Mouse (Mus musculus) spleen, adult 18-20 months (tissue): ENCODE results near the gene Cul4a.
"Not testable (repeated sequence)": the region's sequence is repeated elsewhere in the genome, so short reads cannot be mapped to it uniquely, and the experiment has no call there.

Experiments
- DNase-seq, 2 experiments: peaks; one replicate each; pipeline ENCODE4 v3.0.0; 2022; ENCODE audit warnings: mixed read lengths in 2 of 2

The Cul4a gene

DNA sequence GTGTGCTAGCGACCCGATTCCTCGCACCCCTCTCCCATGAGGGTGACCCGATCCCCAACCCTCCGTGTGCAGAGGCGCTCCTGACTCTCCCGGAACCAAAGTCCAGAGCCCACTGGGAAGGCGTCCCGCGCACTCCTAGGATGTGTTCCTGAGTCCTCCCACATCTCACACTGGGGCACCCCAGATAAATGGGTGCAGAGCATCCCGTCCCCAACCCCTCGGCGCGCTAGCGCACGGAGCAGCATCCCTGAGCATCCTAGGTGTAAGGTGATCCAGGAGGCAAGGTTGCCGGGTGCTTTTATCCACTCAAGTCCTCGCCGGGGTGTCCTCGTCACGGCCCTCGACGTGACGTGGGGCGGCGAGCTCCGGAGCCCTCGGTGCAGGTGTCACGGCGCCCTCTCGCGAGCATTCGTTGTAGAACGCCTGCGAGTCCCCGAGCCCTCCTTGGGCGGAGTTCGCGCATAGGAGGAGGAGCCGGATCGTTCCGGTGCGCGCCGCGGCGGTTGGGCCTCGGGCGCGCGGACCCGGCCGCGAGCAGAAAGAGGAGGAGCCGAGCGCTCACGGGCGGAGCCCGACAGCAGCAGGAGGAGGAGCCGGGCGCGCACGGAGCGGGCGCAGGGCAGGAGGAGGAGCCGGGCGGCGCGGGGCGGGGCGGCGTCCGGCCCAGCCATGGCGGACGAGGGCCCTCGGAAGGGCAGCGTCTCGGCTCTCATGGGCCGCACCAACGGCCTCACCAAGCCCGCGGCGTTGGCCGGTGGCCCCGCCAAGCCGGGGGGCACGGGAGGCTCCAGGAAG, at the start of gene Cul4a, which contains the start of gene Pcid2:
TSS of gene Cul4a (plus strand) at position 535 of the 795 bp plus-strand sequence.
TSS of gene Pcid2 (minus strand) at position 373 of the 795 bp plus-strand sequence.
- DNase-seq: peak; percentile 94

DNA sequence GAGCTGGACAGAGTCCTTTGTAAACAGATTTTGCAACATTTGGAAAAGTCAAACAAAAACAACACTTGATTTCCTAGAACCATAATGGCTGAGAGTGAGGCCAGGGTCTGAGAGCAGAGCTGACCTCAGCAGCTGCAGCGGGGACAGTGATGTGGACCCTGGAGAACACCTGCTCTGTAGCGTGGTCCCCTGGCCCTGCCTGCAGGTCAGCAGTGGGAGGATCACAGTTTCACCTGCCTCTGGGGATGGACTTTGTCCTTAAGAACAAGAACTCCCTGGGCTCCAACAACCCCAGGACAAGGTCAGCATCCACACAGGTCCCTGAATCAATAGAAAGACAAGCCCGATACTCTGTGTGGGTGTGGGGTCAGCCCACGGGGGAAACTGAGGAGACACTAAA, 48.1 kb upstream of the Cul4a start:
- DNase-seq: no peak

DNA sequence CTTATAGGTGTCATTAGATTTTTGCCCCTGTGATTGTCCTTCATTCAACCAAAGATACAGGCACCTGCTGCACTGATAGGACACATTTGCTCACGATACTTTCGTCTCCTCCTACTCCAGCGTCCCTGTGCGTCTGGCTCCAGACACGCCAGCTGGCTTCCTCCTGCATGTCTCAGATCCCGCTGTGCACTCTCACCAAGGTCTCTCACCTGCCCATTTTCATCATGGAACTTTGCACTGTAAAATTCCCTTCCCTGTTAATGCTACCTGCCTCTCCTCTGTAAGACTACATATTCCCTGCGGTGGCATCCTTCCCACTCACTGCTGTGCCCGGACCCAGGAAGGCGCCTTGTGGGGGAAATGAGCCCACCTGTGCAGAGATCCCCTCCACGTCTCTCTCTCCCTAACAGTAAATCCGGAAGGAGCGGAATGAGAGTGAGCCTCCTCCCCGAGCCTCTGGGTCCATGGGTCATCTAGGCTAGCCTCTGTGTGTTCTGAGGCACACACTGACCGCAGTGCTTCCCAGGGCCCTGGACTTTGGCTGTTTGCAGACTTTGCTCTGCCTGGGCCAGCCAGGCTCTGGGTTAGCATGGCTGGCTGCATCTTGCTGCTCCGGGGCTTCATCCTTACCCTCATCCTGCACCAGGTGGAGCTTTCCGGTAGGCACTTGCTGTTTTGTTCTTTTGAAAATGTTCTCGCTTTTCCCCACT, 44.8 kb upstream of the Cul4a start, which contains the start of gene Proz:
TSS of gene Proz (plus strand) at position 474 of the 710 bp plus-strand sequence.
- DNase-seq: no peak

DNA sequence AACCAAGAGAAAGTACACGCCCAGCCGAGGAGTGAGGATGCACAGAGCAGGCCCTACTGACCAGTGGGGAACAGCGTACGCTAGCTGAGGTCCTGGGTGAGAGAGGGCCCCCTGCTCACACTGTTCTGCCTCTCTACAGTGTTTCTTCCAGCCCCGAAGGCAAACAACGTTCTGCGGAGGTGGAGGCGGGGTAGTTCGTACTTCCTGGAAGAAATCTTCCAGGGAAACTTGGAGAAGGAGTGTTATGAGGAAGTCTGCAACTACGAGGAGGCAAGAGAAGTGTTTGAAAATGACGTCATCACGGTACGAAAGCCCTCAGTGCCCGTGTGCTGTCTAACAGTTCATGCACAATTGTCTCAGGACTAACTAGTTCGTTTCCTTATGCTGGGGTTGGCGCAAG, 42.3 kb upstream of the Cul4a start:
- DNase-seq: no peak

DNA sequence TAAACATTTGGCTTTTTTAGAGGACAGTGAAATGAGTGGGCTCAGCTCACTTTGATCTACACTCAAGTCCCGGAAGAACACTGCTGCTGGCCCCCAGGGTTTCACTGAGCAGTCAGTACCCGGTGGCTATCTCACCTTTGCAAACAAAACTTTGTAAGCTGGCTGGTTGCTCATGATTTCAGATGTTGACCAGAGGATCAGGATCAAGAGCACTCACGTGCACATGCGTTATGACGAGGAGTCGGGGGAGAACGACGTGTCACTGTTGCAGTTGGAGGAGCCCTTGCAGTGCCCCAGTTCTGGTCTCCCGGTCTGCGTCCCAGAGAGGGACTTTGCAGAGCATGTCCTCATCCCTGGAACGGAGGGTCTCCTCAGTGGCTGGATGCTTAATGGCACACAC, 32.2 kb upstream of the Cul4a start:
- DNase-seq: no peak

DNA sequence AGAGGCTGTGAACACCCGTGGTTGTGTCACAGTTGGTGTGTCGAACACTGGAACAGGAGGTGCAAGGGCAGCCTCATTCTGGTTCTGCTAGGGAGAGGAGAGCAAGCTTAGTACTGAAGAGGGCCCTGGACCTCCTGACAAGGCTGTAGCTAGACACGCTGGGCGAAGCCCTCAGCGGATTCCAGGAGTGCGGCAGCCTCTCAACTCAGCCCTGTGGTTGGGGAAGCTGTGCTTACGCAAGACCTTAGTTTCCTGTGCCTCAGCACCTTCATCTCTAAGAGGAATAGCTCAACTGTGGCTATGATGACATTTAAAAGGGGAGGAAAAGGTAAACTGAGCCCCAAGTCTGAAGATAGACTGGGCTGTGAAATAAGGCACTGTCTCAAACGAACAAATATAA, 30.4 kb upstream of the Cul4a start:
- DNase-seq: no peak

DNA sequence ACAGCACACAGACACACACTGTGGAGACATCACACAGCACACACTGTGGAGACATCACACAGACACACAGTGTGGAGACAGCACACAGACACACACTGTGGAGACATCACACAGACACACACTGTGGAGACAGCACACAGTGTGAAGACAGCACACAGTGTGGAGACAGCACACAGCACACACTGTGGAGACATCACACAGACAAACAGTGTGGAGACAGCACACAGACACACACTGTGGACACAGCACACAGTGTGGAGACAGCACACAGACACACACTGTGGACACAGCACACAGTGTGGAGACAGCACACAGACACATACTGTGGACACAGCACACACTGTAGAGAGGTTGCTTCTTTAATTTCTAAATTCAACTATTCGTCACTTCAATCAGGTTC, 29.8 kb upstream of the Cul4a start:
- DNase-seq: not testable (repeated sequence)

DNA sequence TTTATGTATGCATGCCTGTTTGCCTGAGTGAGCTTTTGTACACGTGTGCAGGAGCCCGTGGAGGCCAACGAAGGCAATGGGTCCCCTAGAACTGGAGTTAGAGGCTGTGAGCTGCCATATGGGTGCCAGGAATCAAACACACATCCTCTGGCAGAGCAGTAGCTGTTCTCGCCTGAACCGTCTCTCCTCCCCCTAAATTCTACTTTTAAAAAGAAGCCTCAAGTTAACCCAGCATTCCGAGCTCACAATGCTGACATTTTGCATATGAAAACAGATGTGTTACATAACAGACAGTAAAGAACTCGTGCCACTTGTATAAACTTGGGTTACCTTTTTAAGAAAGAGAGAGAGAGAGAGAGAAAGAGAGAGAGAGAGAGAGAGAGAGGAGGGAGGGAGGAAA, 27.9 kb upstream of the Cul4a start:
- no peak for DNase-seq

DNA sequence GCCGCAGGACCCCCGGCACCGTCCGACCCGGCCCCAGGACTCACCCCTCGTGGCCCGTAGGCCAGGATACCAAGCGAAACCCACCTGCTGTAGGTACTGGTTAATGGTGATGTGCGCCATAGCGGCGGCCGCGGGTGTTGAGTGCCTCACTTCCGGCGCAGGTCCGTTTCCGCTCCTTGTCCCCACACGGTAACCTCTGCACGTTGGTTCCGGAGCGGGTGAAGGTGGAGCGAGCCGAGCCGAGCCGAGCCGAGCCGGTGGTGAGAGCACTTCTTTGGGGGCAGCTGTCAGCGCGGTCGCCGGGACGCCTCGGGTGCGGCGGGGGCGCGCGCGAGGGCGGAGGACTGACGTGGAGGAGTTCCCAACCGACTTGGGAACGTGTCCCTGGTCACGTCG, 732 bp upstream of the Cul4a start:
- peak; percentile 80 to 88 for DNase-seq

DNA sequence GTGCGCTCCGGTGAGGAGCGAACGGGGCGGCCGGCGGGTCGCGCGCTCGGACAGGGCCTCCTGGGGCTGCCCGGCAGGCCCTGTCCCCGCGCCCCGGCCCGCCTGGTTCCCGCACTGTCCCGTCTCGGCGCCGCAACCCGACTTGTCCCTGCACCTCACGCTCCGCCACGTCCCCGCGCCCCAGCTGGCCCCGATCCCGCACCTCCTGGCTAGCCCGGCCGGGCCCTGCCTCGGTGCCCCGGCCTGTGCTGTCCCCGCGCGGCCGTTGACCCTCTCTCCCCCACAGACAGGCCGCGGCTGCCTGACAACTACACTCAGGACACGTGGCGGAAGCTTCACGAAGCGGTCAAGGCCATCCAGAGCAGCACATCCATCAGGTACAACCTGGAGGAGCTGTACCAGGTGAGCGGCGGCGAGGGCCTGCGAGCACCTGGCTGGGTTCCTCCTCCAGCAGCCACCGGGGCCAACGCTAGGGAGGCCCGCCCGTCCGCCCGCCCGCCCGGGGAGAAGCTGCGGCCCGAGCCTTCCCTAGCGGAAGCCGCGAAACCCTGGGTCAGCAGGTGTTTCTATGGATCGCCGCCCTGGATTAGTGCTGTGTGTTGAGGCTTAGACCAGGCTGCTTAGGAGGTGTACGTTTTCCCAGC, 609 bp downstream of the Cul4a start:
- no peak for DNase-seq

DNA sequence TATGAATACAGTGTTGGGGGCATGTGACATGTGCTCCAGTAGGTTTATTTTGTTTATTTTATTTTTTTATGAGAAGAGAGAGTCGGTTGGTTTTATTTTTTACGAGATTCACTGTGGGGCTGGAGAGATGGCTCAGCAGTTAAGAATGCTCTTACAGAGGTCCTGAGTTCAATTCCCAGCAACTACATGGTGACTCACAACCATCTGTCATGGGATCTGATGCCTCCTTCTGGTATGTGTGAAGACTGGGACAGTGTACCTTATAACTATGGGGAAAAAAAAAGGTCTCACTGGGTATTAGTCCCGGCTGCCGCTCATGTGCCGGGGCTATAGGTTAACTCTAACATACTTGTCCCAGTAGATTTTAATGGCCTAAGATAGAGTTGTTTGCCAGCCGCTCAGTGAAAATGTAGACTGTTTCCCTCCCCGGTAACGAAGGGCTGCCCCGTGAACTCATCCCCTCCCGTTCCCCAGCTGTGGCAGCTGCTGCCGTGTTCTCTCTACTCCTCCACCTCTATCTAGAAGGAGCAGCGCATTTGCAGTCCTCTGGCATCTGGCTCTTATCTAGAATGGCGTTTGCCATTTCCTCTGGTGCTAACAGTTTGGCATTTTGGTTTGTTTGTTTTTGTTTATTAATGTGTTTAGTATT, 2.7 kb downstream of the Cul4a start:
- DNase-seq: no peak

DNA sequence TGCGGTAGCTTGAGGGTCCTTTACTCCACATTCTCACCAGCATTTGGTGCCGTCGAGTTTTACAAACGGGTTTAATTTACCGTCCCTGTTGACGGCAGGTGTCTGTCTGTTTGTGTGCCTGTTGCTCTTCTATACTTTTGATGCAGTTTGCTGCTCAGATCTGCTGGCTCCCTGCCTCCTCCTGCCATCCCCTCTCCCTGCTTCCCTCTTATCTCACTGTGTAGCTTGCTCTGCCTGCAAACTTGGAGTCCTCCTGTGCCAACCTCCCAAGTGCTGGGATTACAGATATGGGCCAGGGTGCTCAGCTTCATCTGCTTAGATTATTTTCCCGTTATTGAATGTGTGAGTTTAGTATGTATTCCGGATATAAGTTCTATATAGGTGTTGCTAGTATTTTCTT, 3.5 kb downstream of the Cul4a start:
- DNase-seq: no peak

DNA sequence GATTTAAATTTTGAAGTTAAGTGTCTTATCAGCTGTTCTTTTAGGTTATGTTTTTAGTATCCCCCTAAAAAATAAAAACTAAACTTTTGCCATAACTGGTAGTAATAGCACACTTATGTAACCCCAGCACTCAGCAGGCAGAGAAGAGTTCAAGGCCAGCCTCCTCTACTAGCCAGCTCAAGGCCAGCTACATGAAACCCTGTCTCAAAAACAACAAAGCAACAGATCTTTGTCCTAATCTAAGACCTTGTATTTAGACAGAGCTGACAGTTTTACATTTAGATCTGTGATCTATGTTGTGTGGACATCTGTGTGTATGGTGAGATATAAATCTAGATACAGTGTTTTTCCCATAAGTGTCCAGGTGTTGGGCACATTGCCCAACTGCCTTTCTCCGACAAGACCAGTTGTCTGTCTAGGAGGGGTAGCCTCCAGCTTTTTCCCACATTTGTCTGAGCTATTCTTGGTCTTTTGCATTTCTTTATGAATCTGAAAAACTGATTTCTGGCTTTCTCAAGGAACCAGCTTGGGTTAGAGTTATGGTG, 4.1 kb downstream of the Cul4a start:
- DNase-seq: no peak

DNA sequence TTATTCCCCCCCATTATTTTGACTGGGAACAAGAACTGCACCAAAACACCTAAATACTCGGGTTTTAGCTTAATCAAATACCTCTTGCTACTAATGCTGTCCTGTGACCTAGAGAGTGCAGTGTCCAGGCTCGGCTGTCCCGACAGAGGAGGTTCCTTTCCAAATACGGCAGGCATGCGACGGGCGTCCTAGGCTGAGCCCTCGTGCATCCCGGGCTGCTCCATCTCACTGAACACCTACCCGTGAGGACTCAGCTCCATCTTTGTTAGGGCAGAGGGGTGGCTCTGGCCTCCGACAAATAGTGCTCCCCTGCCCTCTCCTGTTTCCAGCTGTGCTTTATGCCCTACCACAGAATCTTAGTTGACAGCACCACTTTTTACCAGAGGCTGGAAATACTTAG, 6.5 kb downstream of the Cul4a start:
- no peak for DNase-seq

DNA sequence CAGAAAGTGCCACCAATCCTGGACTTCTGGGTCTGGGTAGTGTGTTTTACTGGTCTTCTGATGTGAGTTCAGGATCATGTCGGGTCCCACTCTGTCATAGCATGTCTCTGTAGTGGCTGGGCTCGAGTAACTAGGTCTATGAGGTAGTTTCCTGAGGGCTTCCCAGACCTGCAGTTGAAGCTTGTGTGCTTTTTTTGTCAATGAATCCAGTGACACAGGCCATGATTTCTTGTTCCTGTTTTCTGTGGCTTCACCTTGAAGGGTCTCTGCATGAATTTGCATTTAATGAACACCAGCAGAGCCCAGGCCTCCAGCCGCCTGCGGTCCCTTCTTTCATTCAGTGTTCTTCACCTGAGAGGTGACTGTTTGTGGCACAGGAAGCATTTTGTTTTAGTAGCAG, 7.8 kb downstream of the Cul4a start:
- DNase-seq: no peak

DNA sequence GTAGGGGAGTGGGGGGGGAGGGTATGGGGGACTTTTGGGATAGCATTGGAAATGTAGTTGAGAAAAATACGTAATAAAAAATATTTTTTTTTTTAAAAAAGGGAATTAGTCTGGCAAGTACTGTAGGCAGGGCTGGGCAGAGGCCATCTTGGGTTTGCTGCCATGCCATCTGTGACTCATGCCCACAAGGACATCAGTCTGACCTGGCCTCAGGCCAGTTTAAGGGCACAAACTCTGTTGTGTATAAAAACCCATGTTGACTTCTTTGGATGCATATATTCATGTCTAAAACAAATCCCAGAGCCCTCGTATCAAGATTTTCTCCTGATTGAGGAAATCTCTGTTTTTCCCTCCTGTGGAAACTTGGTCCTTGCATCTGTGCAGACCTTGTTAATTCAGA, 11.7 kb downstream of the Cul4a start:
- no peak for DNase-seq

DNA sequence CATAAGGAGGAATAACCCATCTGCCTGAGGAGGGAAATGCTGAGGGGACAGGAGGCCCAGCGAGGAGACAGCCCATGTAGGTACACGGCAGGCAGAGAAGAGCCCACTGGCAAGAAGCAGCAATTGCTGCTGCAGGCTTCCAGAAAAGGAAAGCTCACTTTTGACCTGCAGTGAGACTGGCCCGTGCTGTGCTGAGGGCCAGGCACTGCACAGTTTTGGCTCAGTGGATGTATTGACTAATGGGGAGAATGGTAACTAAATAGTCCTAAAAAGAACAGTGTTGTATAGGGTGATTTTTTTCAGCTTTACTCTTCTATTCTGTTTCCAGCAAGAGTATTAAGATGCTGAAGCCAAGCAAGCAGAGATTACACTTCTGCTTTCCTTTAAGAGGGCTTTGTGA, 13.1 kb downstream of the Cul4a start:
- no peak for DNase-seq

DNA sequence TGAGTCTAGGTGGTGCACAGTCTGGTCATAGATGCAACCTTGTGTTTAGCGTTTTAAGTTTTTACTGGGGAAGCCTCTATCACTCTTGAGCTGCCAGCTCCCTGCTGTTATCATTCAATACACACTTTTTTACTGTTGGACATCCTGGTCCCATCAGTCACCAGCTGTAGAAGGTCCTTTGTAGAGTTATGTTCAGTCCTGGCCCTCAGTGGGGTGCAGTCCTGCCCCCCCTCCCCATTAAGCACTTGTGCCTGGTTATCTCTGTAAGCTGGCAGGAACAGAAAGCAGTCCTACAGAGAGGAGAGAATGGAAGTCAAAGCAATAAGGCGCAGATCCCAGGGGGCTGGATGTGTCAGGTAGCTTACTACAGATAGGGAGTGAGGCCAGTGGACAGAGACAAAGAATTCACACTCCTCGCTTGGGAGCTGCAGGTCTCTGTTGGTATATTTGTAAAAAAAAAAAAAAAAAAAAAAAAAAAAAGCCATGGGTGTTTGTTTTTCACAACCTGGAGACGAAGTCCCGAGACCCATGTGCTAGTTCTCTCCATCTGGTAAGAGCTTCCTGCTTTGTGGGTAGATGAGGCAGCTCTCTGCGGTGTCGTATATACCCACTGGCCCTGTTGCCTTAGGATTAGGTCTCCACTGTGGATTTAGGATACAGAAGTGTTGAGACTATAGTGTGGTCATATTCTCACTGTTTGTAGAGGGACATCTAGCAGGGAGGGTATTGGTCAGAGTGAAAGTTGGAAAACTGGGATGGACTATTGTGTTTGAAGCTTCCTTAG, 15.7 kb downstream of the Cul4a start:
- no peak for DNase-seq

DNA sequence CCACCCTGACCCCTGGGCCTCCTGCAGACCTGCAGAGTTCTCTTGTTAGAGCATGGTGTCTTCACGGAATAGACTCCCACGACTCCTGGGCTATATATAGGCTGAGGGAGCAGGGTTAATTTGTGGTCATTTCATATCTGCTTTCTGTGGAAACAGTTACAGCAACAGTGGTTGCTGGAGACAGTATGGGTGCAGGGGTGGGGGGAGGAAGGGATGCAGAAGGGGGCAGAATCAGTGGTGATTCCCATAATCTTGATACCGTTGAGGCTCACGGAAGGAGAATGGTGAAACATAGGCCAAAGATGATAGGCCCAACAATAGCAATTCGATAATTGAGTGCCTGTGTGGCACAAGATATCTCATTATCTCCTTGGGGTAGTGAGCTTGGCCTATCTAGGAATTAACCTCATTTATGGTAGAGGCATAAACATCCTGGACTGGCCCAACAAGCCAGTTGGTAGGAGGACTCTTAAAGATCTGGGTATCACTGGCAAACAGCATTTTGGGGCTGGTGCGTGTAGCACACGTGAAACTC, 17.5 kb downstream of the Cul4a start:
- no peak for DNase-seq

DNA sequence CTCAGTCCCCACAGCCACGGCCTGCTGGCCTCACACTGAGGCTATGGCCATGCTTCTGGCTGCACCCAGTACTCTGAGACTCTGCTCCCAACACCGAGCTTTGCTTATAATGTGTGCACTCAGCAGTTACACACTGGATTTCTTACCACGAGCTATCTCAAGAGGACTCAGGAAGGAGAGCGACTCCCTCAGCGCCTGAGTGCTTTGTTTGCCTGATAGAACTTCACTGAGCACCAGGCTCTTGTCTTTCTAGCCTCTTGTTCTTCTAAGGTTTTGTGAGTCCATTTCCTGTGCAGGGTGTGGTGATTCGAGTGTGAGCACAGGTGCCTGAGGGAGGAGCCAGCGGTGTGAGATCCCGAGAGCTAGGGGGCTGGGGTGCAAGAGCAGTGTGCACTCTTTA, 19.5 kb downstream of the Cul4a start:
- no peak for DNase-seq

DNA sequence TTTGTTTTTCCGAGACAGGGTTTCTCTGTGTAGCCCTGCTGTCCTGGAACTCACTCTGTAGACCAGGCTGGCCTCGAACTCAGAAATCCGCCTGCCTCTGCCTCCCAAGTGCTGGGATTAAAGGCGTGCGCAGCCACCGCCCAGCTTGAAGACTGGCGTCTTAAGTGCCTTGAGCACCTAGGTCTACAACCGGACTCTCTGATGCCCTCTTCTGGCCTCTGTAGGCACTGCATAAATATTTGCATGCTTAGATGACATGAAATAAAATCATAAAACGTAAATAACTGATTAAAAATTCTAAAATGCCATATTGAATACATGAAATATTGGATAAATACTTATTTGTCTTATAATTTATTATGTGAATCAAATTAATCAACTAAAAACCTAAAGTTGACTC, 26.8 kb downstream of the Cul4a start:
- peak in 1 of 2 experiments; percentile 46 for DNase-seq

DNA sequence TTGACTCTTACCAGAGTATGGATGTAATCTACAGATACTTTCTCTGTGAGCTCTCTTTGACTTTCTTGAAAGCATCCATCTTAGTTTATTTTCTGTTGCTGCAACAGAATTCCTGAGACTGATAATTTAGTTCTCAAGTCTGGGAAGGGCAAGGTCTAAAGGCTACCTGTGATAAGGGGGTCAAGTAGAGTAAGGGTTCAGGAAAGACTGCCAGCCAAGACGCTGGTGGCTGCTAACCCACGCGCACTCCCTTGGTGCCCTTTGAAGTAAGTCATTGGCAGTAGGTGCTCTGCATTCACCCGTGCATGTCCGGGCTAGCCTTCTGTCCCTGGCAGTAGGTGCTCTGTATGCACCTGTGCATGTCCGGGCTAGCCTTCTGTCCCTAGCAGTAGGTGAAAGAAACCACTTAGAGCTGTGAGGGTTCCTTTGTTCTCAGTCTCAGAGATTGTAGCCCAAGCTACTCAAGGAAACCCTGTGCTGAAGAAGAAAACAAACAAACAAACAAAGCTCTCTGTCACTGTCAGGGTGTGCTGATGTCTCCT, 34.3 kb downstream of the Cul4a start:
- no peak for DNase-seq
